Mouse (Mus musculus): Measurements from ENCODE around the gene Hs3st1. TPM values are rescaled to one million over a fixed set of nuclear protein-coding genes. Genes with fewer than 3 reads are reported as not detected.
A peak's percentile ranks its signal among the peaks of the same experiment; 100 is the strongest.

Hs3st1 gene
- polyA plus RNA-seq, 1 experiment from 2014 or later = 14.9 TPM

DNA sequence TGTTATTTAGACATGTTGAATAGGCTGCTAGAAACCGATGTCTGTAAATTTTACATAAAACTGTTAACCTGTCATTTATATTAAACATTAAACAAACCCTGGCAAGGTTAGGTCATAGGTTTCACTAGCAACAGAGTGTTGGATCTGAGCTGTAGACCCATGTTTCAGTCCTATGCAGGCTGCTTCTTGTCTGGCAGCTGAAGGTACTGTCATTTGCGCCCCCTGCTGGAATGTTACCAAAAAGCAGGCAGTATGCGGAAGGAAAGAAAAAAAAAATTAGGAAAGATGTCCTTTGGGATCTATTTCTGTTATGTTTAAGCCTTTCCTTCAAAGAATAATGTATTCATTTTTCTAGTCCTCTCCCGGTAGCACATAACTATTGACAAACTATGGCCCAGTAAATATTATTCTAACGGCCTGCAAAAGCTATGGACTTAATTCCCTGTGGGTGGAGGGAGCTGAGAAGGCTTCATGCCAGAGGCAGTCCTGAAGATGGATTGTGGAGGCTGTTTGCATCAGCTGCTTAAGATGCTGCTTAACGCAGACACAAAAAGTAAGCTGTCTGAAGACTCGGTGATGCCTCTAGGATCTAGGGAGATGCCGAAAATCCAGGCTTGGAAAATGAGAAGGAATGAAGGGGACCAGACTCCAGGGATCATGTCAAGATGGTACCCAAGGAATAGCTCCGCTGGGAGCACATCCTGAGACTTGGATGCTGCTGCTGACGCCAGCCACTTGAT is 115.7 kb downstream of the Hs3st1 start:
- 49% methylated on average over 10 of the region's 10 CpGs for WGBS
- Histone ChIP-seq H3K27me3 (peaks cover 21% of the 10 kb centered on the region), H3K4me3 (replicated peaks) (no peak overlapping the region), H3K9ac (no peak overlapping the region), H3K9me3 (no peaks in the 10 kb centered on the region), H3K36me3 (replicated peaks) (no peaks in the 10 kb centered on the region), H3K4me1 (peaks cover 9% of the 10 kb centered on the region; the same call in 1 of the 2 replicates), H3K27ac (no peak overlapping the region), H3K4me2 (no peak overlapping the region)
- ATAC-seq (ENCODE audit: low FRiP score) = no peak

DNA sequence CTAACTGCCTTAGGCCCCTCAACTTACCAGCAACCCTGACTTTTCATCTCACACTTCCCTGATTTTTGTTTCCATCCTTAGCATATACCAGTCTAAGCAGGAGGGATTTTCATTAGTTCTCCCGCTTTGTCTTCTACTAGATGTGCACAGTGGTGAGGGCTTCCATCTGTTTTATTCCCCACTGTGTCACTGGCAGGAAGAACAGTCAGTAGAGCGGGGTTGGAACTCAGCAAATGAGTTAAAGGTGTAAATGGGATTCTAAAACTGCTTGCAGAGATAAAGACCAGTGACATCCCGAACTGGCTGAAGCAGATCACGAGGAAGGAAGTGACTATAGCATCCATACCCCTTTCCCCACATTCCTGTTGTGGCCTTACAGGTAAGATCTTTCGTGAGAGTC is 116.3 kb downstream of the Hs3st1 start:
- no peak overlapping the region for H3K9ac ChIP-seq
- no peak for ATAC-seq (ENCODE audit: low FRiP score)
- H3K27me3 ChIP-seq = peaks cover 21% of the 10 kb centered on the region
- H3K9me3 ChIP-seq = no peaks in the 10 kb centered on the region
- H3K27ac ChIP-seq = no peak overlapping the region
- WGBS = 83% methylated on average over 5 of the region's 5 CpGs
- H3K4me1 ChIP-seq = peaks cover 9% of the 10 kb centered on the region; the same call in 1 of the 2 replicates
- no peak overlapping the region for H3K4me2 ChIP-seq
- no peak overlapping the region for H3K4me3 ChIP-seq (replicated peaks)
- no peaks in the 10 kb centered on the region for H3K36me3 ChIP-seq (replicated peaks)

- no peak overlapping the region for H3K27ac ChIP-seq
- 74% methylated on average over 6 of the region's 6 CpGs for WGBS
- peaks cover 2% of the 10 kb centered on the region; the same call in 1 of the 2 replicates for H3K4me1 ChIP-seq
- no peak overlapping the region for H3K4me3 ChIP-seq (replicated peaks)
- H3K27me3 ChIP-seq = peaks cover 15% of the 10 kb centered on the region
- no peaks in the 10 kb centered on the region for H3K9me3 ChIP-seq
- no peak overlapping the region for H3K9ac ChIP-seq
- no peak overlapping the region for H3K4me2 ChIP-seq
- no peak for ATAC-seq (ENCODE audit: low FRiP score)
- no peaks in the 10 kb centered on the region for H3K36me3 ChIP-seq (replicated peaks)
These were observed 117.4 kb downstream of the Hs3st1 start for GRCm38 (mm10) chr5:39637874-39638273.

DNA sequence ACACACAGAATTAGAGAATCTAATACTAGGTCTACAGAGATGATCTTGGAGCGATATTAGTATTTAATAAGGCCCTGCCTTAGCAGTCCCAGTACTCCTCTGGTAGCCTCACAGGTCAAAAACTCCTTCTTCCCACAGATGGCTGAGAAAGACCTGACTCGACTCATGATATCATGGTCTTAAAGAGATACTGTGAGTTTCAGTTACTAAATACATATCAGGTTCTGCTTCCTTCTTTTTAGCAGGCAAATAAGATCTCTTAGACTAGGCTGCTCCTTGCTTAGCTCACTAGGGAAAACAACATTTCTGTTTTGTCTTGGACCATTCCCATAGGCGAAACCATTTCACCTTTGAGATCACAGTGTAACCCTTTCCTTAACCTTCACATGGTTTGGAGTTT is 119.2 kb downstream of the Hs3st1 start:
- Histone ChIP-seq H3K4me2 (no peak overlapping the region), H3K36me3 (replicated peaks) (no peaks in the 10 kb centered on the region), H3K4me3 (replicated peaks) (no peak overlapping the region), H3K27me3 (no peaks in the 10 kb centered on the region; the same call in 1 of the 2 replicates), H3K27ac (no peak overlapping the region), H3K9me3 (no peaks in the 10 kb centered on the region), H3K9ac (no peak overlapping the region), H3K4me1 (no peaks in the 10 kb centered on the region)
- no peak for ATAC-seq (ENCODE audit: low FRiP score)
- 87% methylated on average over 3 of the region's 3 CpGs for WGBS

GRCm38 (mm10) chr5:39634300-39635047 is 120.8 kb downstream of the Hs3st1 start:
- H3K4me2 ChIP-seq = no peak overlapping the region
- no peak overlapping the region for H3K27ac ChIP-seq
- no peak overlapping the region for H3K9ac ChIP-seq
- no peak for ATAC-seq (ENCODE audit: low FRiP score)
- H3K4me3 ChIP-seq (replicated peaks) = no peak overlapping the region
- H3K9me3 ChIP-seq = no peaks in the 10 kb centered on the region
- no peaks in the 10 kb centered on the region for H3K27me3 ChIP-seq
- H3K4me1 ChIP-seq = no peaks in the 10 kb centered on the region
- WGBS = 85% methylated on average over 8 of the region's 8 CpGs
- no peaks in the 10 kb centered on the region for H3K36me3 ChIP-seq (replicated peaks)

GRCm38 (mm10) chr5:39633206-39633605 is 122.1 kb downstream of the Hs3st1 start:
- 76% methylated on average over 1 of the region's 1 CpGs for WGBS
- Histone ChIP-seq H3K36me3 (replicated peaks) (no peaks in the 10 kb centered on the region), H3K4me3 (replicated peaks) (no peak overlapping the region), H3K27ac (no peak overlapping the region), H3K9me3 (no peaks in the 10 kb centered on the region), H3K4me1 (0 out of 2 replicates have a peak, but pooled peaks cover 2% of the 10 kb centered on the region), H3K27me3 (no peaks in the 10 kb centered on the region), H3K4me2 (no peak overlapping the region), H3K9ac (no peak overlapping the region)
- ATAC-seq (ENCODE audit: low FRiP score) = no peak

DNA sequence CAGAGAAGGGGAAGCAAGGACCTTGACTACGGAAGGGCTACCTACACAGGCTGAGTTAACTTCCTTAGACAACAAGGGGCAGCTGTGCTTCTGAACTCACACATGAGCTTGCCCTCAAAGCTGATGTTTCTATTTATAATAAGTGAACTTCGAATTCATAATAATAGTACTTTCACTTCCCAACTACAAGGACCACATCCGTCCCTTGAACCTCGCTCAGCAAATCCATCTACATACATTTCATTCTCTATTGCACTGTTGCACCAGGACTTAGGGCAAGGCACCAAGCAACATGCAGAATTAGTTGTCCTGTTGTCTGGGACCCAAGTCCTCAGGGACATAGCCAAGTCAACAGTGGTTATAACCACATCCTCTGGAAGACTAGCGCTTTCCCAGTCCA is 124.4 kb downstream of the Hs3st1 start:
- Histone ChIP-seq H3K36me3 (replicated peaks) (no peaks in the 10 kb centered on the region), H3K9ac (no peak overlapping the region), H3K4me2 (no peak overlapping the region), H3K9me3 (no peaks in the 10 kb centered on the region), H3K4me1 (0 out of 2 replicates have a peak, but pooled peaks cover 2% of the 10 kb centered on the region), H3K27ac (no peak overlapping the region), H3K4me3 (replicated peaks) (no peak overlapping the region), H3K27me3 (no peaks in the 10 kb centered on the region)
- ATAC-seq (ENCODE audit: low FRiP score) = no peak
- WGBS = 92% methylated on average over 5 of the region's 5 CpGs

GRCm38 (mm10) chr5:39625037-39625473 is 130.2 kb downstream of the Hs3st1 start:
- H3K9ac ChIP-seq = no peak overlapping the region
- H3K4me1 ChIP-seq = peaks cover 24% of the 10 kb centered on the region
- H3K4me3 ChIP-seq (replicated peaks) = no peak overlapping the region
- H3K9me3 ChIP-seq = no peaks in the 10 kb centered on the region
- no peak for ATAC-seq (ENCODE audit: low FRiP score)
- no peak overlapping the region for H3K4me2 ChIP-seq
- H3K27me3 ChIP-seq = no peaks in the 10 kb centered on the region
- 52% methylated on average over 8 of the region's 8 CpGs for WGBS
- H3K36me3 ChIP-seq (replicated peaks) = no peaks in the 10 kb centered on the region
- 0 out of 2 replicates have a peak overlapping the region, but pooled peaks have one; percentile 50 for H3K27ac ChIP-seq

DNA sequence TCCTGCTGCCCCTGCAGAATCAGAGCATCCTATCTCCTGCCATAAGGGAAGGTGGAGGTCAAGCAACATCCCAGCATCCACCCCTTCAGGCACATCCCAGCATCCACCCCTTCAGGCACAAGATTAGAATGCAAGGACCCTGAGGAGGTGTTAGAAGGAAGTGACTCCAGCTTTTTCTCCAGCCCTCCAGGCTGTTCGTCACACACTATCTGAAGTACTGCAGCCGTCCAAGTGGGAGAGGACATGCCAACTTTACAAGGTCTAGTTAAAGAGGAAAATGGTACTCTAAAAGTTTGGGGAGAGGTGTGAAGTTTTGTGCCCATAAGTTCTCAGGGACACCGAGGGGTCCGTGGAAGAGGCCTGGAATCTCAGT is 131.1 kb downstream of the Hs3st1 start:
- no peak for ATAC-seq (ENCODE audit: low FRiP score)
- no peaks in the 10 kb centered on the region for H3K27me3 ChIP-seq
- H3K9ac ChIP-seq = no peak overlapping the region
- peaks cover 24% of the 10 kb centered on the region for H3K4me1 ChIP-seq
- no peaks in the 10 kb centered on the region for H3K9me3 ChIP-seq
- WGBS = 72% methylated on average over 4 of the region's 4 CpGs
- no peaks in the 10 kb centered on the region for H3K36me3 ChIP-seq (replicated peaks)
- H3K4me2 ChIP-seq = no peak overlapping the region
- no peak overlapping the region for H3K27ac ChIP-seq
- no peak overlapping the region for H3K4me3 ChIP-seq (replicated peaks)

- Histone ChIP-seq H3K27ac (no peak overlapping the region), H3K9me3 (no peaks in the 10 kb centered on the region), H3K9ac (no peak overlapping the region), H3K4me3 (replicated peaks) (no peak overlapping the region), H3K27me3 (no peaks in the 10 kb centered on the region), H3K4me2 (no peak overlapping the region), H3K36me3 (replicated peaks) (no peaks in the 10 kb centered on the region), H3K4me1 (peaks cover 21% of the 10 kb centered on the region)
- no peak for ATAC-seq (ENCODE audit: low FRiP score)
- WGBS = 75% methylated on average over 13 of the region's 13 CpGs
These were observed 131.7 kb downstream of the Hs3st1 start for GRCm38 (mm10) chr5:39623304-39624217.

DNA sequence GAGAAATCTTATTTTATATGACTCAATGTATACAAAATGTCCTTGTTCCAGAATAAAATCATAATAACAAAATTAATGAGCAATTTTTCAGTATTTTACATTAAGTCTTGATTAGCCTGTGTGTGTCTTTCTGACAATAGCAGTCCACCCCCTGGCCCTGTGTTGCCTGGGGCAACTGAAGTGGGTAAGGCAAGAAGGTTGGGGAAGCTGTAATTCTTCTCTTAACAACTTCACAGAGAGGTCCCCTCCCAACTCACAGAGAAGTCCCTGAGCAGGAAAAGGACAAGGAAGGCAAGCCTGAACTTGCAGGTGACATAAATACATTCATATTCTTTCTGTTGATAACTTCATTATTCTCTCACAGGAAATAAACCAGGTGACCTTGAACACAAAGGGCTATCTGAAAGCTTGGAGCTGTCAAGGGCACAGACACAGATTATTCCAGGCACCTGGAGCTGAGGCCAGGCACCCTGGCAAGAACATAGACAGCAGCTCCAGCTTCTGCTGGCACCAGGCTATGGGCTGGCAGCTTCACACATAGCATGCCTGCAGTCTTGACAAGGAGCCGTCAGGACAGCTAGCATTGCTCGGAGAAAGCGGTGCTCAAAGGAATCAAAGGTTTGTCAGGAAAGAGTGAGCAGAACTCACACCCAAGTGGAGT is 134.9 kb downstream of the Hs3st1 start:
- H3K4me1 ChIP-seq = peaks cover 19% of the 10 kb centered on the region
- no peaks in the 10 kb centered on the region for H3K9me3 ChIP-seq
- no peak overlapping the region for H3K9ac ChIP-seq
- no peak overlapping the region for H3K4me3 ChIP-seq (replicated peaks)
- no peak for ATAC-seq (ENCODE audit: low FRiP score)
- no peaks in the 10 kb centered on the region for H3K27me3 ChIP-seq
- no peak overlapping the region for H3K4me2 ChIP-seq
- H3K36me3 ChIP-seq (replicated peaks) = no peaks in the 10 kb centered on the region
- H3K27ac ChIP-seq = no peak overlapping the region
- WGBS = 86% methylated on average over 3 of the region's 3 CpGs
